Mouse (Mus musculus) forebrain, embryonic 12.5 days (tissue): Measurements from ENCODE around the gene Evi2a. TPM values are rescaled to one million over a fixed set of nuclear protein-coding genes. Genes with fewer than 3 reads are reported as not detected.

ENCODE experiments used
- ATAC-seq: fragments of 200-750 bp; cut with Nextera tagmentation; 2 replicates; pipeline ENCODE4 v1.8.0; 2017; ENCODE audit warnings: moderate TSS enrichment; ENCODE audit not compliant: low FRiP score
- H3K27ac ChIP-seq: fragments of 300-500 bp; sonication (generic); 2 replicates; pipeline ENCODE4 v1.5.1; 2016; ENCODE audit warnings: mild to moderate bottlenecking
- H3K27me3 ChIP-seq: fragments of 300-500 bp; sonication (generic); 2 replicates; pipeline ENCODE4 v1.6.1; 2016; ENCODE audit warnings: mild to moderate bottlenecking
- H3K36me3 ChIP-seq: fragments of 300-500 bp; sonication (generic); replicated peaks from 2 replicates; pipeline ENCODE4 v1.6.1; 2016; ENCODE audit warnings: mild to moderate bottlenecking
- H3K4me1 ChIP-seq: fragments of 300-500 bp; sonication (generic); 2 replicates; pipeline ENCODE4 v1.6.1; 2016
- H3K4me2 ChIP-seq: fragments of 300-500 bp; sonication (generic); 2 replicates; pipeline ENCODE4 v1.6.1; 2016; ENCODE audit warnings: mild to moderate bottlenecking, moderate library complexity
- H3K4me3 ChIP-seq: fragments of 300-500 bp; sonication (generic); replicated peaks from 2 replicates; pipeline ENCODE4 v1.5.1; 2016; ENCODE audit warnings: mild to moderate bottlenecking
- H3K9ac ChIP-seq: fragments of 300-500 bp; sonication (generic); 2 replicates; pipeline ENCODE4 v1.6.1; 2016; ENCODE audit warnings: mild to moderate bottlenecking
- H3K9me3 ChIP-seq: fragments of 300-500 bp; sonication (generic); 2 replicates; pipeline ENCODE4 v1.6.1; 2016
- WGBS: fragments of 180-500 bp; shearing (Covaris S2); methylation state at CpG from one replicate; pipeline ENCODE4 v1.1.7; 2016; 5-methylcytosine and 5-hydroxymethylcytosine counted together
- polyA plus RNA-seq: library from polyadenylated mRNA; unstranded; fragments of >200 nt; fragmentation: Nextera tagmentation; extraction: Ambion mirVana; gene quantifications from 2 replicates; pipeline ENCODE4 v1.2.1, GENCODE M21; 2016

Gene Evi2a
- polyA plus RNA-seq, 1 experiment from 2014 or later = 3.0 TPM

DNA sequence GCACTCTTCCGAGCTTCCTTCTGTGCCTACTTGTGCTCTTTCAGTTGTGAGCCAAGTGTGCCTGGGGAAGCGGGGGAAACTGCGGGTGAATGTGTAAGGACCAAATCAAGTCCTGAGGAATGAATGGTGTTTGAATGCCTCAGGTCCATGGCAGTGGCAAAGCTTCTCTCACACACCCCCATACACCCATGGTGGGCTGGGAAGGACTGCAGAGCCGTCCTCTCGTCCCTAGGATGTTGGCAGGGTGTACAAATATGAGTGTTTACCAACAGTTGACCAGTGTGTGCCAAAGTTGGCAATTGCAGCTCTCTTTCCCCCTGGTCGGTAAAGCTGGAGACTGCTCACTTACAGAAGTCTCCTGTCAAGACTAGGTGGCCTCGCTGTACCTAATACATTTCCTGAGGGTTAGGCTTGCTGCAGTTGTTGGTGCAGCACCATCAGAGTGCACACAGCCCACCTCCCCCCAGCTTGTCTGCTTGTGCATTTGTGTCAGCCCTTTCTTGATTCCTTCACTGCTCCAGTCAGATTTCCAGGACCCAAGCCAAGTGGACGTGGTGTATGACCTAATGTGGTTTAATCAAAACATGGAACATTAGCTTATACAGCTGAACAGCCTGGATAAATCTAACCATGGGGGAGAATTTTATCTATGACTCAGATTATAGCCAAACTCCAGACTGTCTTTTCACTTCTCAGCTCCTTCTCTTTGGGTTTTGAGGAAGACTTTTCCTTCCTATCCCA lies 3.7 kb upstream of the Evi2a start:
- Histone ChIP-seq H3K27me3 (no peaks in the 10 kb centered on the region), H3K36me3 (peaks cover 24% of the 10 kb centered on the region), H3K27ac (no peak overlapping the region), H3K4me3 (no peak overlapping the region), H3K9me3 (no peaks in the 10 kb centered on the region), H3K4me2 (no peak overlapping the region), H3K9ac (no peak overlapping the region), H3K4me1 (peaks cover 12% of the 10 kb centered on the region; the same call in 1 of the 2 replicates)
- ATAC-seq = no peak
- 79% methylated on average over 8 of the region's 8 CpGs for WGBS

DNA sequence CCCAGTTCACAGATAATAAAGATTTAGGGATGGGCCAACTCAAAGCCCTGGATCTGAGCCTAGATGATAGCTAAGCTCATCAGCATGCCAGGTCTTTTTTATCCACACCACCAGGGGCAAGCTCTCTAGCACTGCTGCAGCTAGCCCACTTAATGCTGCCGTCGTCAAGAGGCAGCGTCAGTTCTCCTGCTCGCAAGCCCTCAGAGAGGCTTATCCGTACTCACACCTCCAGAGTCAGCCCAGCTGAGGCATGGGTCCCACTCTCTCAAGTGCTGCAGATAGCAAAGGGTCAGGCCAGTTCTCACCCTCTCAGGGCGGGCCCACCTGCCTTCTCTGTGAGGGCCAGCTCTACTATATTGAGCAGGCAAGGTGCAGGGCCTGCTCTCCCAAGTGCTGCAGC lies 2.9 kb upstream of the Evi2a start:
- Histone ChIP-seq H3K4me1 (peaks cover 12% of the 10 kb centered on the region; the same call in 1 of the 2 replicates), H3K4me2 (no peak overlapping the region), H3K36me3 (peaks cover 24% of the 10 kb centered on the region), H3K4me3 (no peak overlapping the region), H3K27ac (no peak overlapping the region), H3K9ac (no peak overlapping the region), H3K9me3 (no peaks in the 10 kb centered on the region), H3K27me3 (no peaks in the 10 kb centered on the region)
- 81% methylated on average over 6 of the region's 6 CpGs for whole genome bisulfite sequencing
- no peak for ATAC-seq

DNA sequence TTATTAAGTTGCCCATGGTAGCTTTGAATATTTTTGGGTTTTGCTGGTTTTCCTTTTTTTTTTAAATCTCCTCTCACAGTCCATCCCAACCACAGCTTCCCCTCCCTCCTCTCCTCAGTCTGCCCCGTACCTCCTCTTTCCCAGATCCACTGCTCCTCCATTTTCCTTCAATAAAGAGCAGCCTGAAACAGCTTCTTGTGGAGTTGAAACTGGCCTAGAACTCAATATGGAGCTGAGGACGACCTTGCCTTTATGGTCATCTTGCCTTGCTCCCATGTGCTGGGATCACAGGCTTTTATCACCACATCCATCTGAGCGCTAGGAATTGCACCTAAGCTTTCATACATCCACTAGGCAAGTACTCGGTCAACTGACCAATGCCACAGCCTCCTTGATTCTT lies 1.1 kb upstream of the Evi2a start:
- Histone ChIP-seq H3K4me2 (no peak overlapping the region), H3K36me3 (peaks cover 19% of the 10 kb centered on the region), H3K9me3 (no peaks in the 10 kb centered on the region), H3K27me3 (no peaks in the 10 kb centered on the region), H3K9ac (no peak overlapping the region), H3K4me3 (no peak overlapping the region), H3K4me1 (peaks cover 12% of the 10 kb centered on the region; the same call in 1 of the 2 replicates), H3K27ac (no peak overlapping the region)
- ATAC-seq = no peak
- 96% methylated on average over 4 of the region's 4 CpGs for WGBS

DNA sequence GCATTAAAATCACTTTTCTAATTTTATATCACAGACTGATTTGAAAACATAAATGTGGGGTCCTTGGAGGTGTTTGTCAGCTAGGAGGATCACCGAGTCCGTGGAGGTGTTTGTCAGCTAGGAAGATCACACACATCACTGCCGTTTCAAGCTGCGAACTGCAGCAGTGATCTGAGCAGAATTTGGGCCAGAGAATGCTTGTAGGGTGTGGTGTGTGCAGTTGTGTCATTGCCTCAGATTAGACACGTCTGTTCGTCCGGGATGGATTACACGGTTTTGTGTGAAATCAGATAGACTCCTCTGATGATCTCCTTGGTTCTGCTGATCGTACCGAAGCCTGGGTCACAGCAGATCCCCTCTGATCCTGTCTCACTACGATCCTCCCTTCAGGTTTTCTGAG lies 365 bp upstream of the Evi2a start:
- Histone ChIP-seq H3K36me3 (peaks cover 15% of the 10 kb centered on the region), H3K4me2 (no peak overlapping the region), H3K27ac (no peak overlapping the region), H3K4me1 (peaks cover 12% of the 10 kb centered on the region; the same call in 1 of the 2 replicates), H3K27me3 (no peaks in the 10 kb centered on the region), H3K9me3 (no peaks in the 10 kb centered on the region), H3K9ac (no peak overlapping the region), H3K4me3 (no peak overlapping the region)
- 91% methylated on average over 11 of the region's 11 CpGs for WGBS
- no peak for ATAC-seq

DNA sequence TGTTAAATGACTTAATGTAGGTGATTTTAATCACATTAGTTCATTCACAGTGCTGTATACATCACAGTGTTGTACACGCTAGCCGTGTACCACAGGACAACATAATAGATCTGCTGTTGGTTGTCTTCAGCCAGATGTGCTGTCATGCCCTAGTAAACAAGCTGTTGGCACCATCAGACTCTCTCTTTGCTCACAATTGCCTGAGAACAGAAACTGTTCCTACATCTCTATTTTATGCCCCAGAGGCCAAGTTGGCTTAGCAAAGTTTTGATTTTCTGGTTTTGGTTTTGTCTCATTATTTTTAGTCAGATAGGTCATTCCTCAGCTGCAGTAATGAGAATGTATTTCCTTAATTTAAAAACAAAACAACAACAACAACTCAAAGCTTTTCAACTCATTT lies 673 bp downstream of the Evi2a start:
- H3K4me2 ChIP-seq = no peak overlapping the region
- no peak for ATAC-seq
- H3K9me3 ChIP-seq = no peaks in the 10 kb centered on the region
- no peak overlapping the region for H3K4me3 ChIP-seq
- no peak overlapping the region for H3K27ac ChIP-seq
- no peaks in the 10 kb centered on the region for H3K27me3 ChIP-seq
- H3K36me3 ChIP-seq = peaks cover 14% of the 10 kb centered on the region
- no peak overlapping the region for H3K9ac ChIP-seq
- H3K4me1 ChIP-seq = peaks cover 11% of the 10 kb centered on the region; the same call in 1 of the 2 replicates
- WGBS = 89% methylated on average over 2 of the region's 2 CpGs

DNA sequence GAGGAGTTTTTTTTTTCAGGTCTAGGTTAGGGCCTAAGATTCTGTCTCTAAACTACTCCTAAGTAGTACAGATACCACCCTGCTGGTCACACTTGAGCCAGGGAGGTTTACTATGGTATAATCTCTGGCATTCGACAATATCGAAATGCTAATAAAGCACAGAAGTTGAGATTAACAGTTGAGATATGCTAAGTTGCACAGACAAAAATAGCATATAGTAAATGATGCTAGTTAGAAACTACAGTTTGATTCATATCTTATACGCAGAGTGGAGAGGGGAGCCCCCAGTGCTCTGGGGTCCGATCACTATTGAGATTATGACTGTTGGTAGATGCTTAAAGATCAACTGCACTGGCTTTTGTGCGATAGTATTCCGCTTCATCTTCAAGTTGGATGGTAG lies 1.2 kb downstream of the Evi2a start:
- Histone ChIP-seq H3K9ac (no peak overlapping the region), H3K9me3 (no peaks in the 10 kb centered on the region), H3K36me3 (peaks cover 16% of the 10 kb centered on the region), H3K4me2 (no peak overlapping the region), H3K27ac (no peak overlapping the region), H3K4me3 (no peak overlapping the region), H3K27me3 (no peaks in the 10 kb centered on the region), H3K4me1 (peaks cover 6% of the 10 kb centered on the region; the same call in 1 of the 2 replicates)
- no peak for ATAC-seq
- 99% methylated on average over 6 of the region's 6 CpGs for WGBS

DNA sequence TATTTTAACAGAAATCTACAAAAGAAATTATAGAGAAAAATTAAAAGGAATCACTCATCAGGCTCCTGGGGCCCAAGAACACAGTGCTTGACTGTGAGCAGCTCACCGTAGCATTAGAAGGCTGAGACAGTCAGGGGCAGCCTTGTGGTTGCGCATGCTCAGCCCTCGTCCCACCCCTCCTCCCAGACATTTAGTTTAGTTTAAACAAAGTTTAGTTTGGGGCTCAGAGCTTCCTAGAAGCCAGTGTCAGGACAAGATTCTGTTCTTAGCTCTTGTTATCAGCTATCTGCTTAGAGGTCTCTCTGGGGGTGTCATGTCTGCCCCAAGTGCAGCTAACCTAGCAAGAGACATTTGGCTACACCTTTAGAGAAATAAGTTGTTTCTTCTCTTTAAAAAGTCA lies 1.8 kb downstream of the Evi2a start:
- peaks cover 16% of the 10 kb centered on the region for H3K36me3 ChIP-seq
- H3K4me2 ChIP-seq = no peak overlapping the region
- H3K9me3 ChIP-seq = no peaks in the 10 kb centered on the region
- no peaks in the 10 kb centered on the region for H3K27me3 ChIP-seq
- no peak for ATAC-seq
- H3K27ac ChIP-seq = no peak overlapping the region
- H3K4me1 ChIP-seq = 0 out of 2 replicates have a peak, but pooled peaks cover 3% of the 10 kb centered on the region
- H3K9ac ChIP-seq = no peak overlapping the region
- H3K4me3 ChIP-seq = no peak overlapping the region
- WGBS = 98% methylated on average over 3 of the region's 3 CpGs

DNA sequence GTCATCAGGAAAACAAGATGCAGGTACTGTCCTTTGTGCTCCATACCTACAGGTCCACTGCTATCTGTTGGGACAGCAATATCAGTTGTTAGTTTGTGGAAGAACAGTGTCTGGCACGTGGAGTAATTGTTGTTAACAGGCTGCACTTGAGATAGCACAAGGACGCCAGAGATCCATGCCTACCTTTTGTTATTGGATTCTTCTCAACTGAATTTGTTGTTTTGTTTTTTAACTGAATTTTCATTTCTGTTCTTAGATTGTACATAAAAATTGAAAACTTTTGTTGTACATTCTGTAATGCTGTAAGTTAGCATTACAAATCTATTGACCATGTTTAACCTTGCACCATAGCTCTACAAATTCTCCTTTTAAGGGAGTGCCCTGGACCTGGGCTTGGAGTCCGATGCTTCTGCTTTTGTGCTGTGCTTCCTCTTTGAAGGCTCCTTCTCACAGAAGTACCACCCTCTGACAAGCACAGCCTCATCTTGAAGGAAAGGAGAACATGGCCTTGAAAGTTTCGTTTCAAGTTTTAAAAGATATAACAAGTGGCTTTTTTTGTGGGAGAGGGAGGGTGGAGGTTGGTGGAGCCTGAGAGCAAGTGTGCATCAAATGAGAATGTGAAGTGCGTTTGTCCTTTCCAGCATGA lies 2.5 kb downstream of the Evi2a start:
- H3K36me3 ChIP-seq = peaks cover 14% of the 10 kb centered on the region
- H3K4me1 ChIP-seq = no peaks in the 10 kb centered on the region
- no peak overlapping the region for H3K4me3 ChIP-seq
- 91% methylated on average over 5 of the region's 5 CpGs for WGBS
- no peak for ATAC-seq
- no peaks in the 10 kb centered on the region for H3K27me3 ChIP-seq
- no peaks in the 10 kb centered on the region for H3K9me3 ChIP-seq
- no peak overlapping the region for H3K4me2 ChIP-seq
- no peak overlapping the region for H3K9ac ChIP-seq
- H3K27ac ChIP-seq = no peak overlapping the region

DNA sequence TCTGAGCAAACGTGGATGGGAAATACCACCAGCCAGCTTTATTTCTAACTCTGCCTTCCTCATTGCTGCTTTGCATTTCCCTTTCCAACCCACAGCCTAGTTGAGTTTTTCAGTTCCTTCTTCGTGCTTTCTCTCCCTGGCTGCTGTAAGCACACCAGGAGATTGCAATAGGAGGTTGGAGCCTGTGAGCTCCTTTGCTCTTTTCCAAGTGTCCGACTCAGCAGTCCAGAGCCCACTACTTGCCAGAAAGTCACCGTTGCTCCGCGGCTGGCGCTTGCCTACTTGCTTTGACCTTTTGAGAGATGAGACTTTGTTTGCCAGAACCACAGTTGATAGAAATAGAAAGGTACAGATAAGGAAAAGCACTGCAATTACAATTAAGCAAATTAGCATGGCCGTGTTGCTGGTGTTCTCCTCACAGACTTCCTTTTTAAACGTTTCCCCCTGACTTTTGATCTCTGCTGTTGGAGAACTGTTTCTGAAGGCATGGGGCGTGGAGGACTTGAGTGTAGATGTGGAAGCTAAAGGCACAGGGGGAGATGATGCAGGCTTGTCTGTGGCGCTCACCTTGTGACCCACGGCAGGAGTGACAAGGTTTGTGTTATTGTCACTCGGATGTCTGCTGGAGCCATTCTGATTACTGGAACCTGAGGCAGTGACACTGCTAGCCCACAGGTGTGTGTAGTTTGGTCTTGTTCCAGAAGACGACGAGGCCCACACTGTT lies 3.2 kb downstream of the Evi2a start:
- ATAC-seq = no peak
- H3K9ac ChIP-seq = no peak overlapping the region
- no peaks in the 10 kb centered on the region for H3K4me1 ChIP-seq
- peaks cover 10% of the 10 kb centered on the region for H3K36me3 ChIP-seq
- no peak overlapping the region for H3K27ac ChIP-seq
- no peak overlapping the region for H3K4me2 ChIP-seq
- no peak overlapping the region for H3K4me3 ChIP-seq
- 89% methylated on average over 15 of the region's 15 CpGs for WGBS
- H3K27me3 ChIP-seq = no peaks in the 10 kb centered on the region
- H3K9me3 ChIP-seq = no peaks in the 10 kb centered on the region

DNA sequence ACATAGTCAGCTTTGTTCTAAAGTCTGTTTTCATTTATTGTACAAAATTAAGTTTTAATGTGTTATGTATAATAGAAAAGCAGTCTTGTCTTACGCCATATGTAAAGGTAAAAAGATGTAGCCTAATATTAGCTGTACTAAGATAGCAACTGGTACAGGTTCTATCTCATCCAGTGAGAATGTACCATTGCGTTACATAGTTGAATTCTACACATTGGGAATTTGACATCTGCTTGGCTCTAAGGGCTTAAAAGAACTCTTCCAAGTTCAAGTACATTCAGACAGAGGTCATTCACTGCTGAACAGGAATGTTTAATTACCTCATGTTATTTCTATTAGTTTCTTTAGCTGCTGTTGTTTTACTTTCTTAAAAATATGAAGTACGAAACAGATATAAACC lies 3.9 kb downstream of the Evi2a start:
- Histone ChIP-seq H3K4me1 (no peaks in the 10 kb centered on the region), H3K9ac (no peak overlapping the region), H3K36me3 (peaks cover 4% of the 10 kb centered on the region), H3K4me3 (no peak overlapping the region), H3K27ac (no peak overlapping the region), H3K9me3 (no peaks in the 10 kb centered on the region), H3K4me2 (no peak overlapping the region), H3K27me3 (no peaks in the 10 kb centered on the region)
- no peak for ATAC-seq
- WGBS = 94% methylated on average over 3 of the region's 3 CpGs

DNA sequence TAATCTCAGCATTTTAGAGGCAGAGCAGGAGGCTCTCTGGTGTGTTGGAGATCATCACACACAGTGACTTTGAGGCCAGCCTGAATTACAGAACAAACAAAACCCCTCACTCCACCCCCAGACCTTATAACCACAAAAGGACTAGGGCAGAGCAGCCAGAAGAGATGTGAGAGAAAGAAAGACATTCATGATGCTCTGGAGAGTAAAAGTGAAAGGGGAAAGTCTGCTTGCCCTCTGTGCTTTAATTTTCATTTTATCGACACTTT lies 6.2 kb downstream of the Evi2a start:
- Histone ChIP-seq H3K4me2 (no peak overlapping the region), H3K27ac (no peak overlapping the region), H3K9me3 (no peaks in the 10 kb centered on the region), H3K9ac (no peak overlapping the region), H3K4me3 (no peak overlapping the region), H3K36me3 (peaks cover 4% of the 10 kb centered on the region; the same call in 1 of the 2 replicates), H3K4me1 (no peaks in the 10 kb centered on the region), H3K27me3 (no peaks in the 10 kb centered on the region)
- no peak for ATAC-seq
- WGBS = 97% methylated on average over 1 of the region's 1 CpGs

DNA sequence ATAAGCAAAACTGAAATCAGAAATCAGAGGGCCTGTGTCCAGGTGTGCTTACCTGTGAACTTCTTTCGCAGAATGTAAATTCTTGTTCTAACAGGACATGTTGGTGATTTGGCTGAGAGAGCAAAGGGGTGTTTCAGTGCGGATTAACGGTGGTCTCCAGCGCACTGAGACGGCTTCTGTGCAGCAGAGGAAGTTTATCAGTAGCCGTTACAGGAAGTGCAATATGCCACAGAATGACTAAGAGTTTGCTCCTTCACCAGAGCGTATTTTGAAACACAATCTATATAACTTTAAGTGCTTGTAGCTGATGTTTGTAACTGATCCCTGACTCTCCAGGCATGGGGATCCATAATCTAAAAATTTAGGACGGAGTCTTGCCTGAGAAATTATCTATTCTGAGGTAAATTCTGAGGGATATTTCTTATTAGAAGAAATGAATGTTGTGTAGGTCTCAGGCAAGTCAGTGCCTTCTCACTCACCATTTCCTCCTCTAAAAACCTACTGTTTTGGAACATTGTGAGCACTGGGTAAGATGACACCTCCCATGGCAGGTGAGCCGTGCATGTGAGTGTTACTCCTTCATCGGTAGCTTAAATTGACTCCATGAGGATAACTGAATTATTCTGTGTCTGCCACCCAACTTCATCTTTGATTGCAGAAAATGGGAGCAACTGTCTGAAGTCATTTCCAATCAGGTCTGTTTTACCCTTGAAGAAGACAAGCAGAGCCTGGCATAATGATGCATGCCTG lies 6.7 kb downstream of the Evi2a start, which contains the start of gene Evi2b:
Gene Evi2b (minus strand): TSS at position 203 of the 750 bp plus-strand sequence.
- H3K9ac ChIP-seq = no peak within 1 kb of the TSS
- H3K27ac ChIP-seq = no peak within 1 kb of the TSS
- no peaks in the 10 kb centered on the region for H3K4me1 ChIP-seq
- ATAC-seq = no peak
- peaks cover 4% of the 10 kb centered on the region; the same call in 1 of the 2 replicates for H3K36me3 ChIP-seq
- H3K9me3 ChIP-seq = no peaks in the 10 kb centered on the region
- 91% methylated on average over 10 of the region's 10 CpGs for WGBS
- no peak within 1 kb of the TSS for H3K4me2 ChIP-seq
- no peaks in the 10 kb centered on the region for H3K27me3 ChIP-seq
- H3K4me3 ChIP-seq = no peak within 1 kb of the TSS
